Mouse (Mus musculus) ES-Bruce4 (cell line): ENCODE data around the gene Erc2. TPM values are rescaled to one million over a fixed set of nuclear protein-coding genes. Genes with fewer than 3 reads are reported as not detected.

Experiments used
- H3K27ac ChIP-seq: 2 replicates; pipeline ENCODE4 v1.5.1; 2012; ENCODE audit warnings: low read length, inconsistent platforms; ENCODE audit not compliant: insufficient read depth
- H3K27me3 ChIP-seq: 2 replicates; pipeline ENCODE4 v1.6.1; 2012; ENCODE audit warnings: mild to moderate bottlenecking, low read length, inconsistent platforms; ENCODE audit not compliant: control insufficient read depth, poor library complexity, insufficient read depth, severe bottlenecking
- H3K36me3 ChIP-seq: 2 replicates; pipeline ENCODE4 v1.6.1; 2012; ENCODE audit warnings: inconsistent platforms, mild to moderate bottlenecking, low read length, moderate library complexity; ENCODE audit not compliant: control insufficient read depth, poor library complexity, insufficient read depth, severe bottlenecking
- H3K4me1 ChIP-seq: one replicate; pipeline ENCODE4 v1.8.1; 2011; ENCODE audit warnings: low read length; ENCODE audit not compliant: control insufficient read depth, insufficient read depth
- H3K4me3 ChIP-seq: 2 replicates; pipeline ENCODE4 v1.5.1; 2011; ENCODE audit warnings: low read depth, mild to moderate bottlenecking, low read length
- H3K9ac ChIP-seq: 2 replicates; pipeline ENCODE4 v1.6.1; 2012; ENCODE audit warnings: low read depth, mild to moderate bottlenecking, inconsistent platforms; ENCODE audit not compliant: poor library complexity, severe bottlenecking
- H3K9me3 ChIP-seq: replicated peaks from 2 replicates; pipeline ENCODE4 v1.6.1; 2012; ENCODE audit warnings: mild to moderate bottlenecking, low read length, inconsistent platforms; ENCODE audit not compliant: control insufficient read depth, poor library complexity, insufficient read depth, severe bottlenecking
- CTCF ChIP-seq: IDR thresholded peaks from one replicate; pipeline ENCODE4 v1.8.1; 2011; ENCODE audit warnings: low read depth, low read length
- EP300 ChIP-seq: IDR thresholded peaks from 2 replicates; pipeline ENCODE4 v1.6.1; 2011; ENCODE audit warnings: low read depth, low read length; ENCODE audit not compliant: insufficient read depth
- POLR2A ChIP-seq: IDR thresholded peaks from one replicate; pipeline ENCODE4 v1.8.1; 2011; ENCODE audit warnings: low read length; ENCODE audit not compliant: insufficient read depth
- polyA plus RNA-seq: library from polyadenylated mRNA; stranded (reverse); fragments of >200 nt; gene quantifications from 2 replicates; pipeline ENCODE4 v1.2.4, GENCODE M21; 2011; ENCODE audit warnings: low read depth; ENCODE audit not compliant: missing spikeins, insufficient read depth, insufficient read length

Gene Erc2
- polyA plus RNA-seq, 1 experiment = 10.0 TPM

DNA sequence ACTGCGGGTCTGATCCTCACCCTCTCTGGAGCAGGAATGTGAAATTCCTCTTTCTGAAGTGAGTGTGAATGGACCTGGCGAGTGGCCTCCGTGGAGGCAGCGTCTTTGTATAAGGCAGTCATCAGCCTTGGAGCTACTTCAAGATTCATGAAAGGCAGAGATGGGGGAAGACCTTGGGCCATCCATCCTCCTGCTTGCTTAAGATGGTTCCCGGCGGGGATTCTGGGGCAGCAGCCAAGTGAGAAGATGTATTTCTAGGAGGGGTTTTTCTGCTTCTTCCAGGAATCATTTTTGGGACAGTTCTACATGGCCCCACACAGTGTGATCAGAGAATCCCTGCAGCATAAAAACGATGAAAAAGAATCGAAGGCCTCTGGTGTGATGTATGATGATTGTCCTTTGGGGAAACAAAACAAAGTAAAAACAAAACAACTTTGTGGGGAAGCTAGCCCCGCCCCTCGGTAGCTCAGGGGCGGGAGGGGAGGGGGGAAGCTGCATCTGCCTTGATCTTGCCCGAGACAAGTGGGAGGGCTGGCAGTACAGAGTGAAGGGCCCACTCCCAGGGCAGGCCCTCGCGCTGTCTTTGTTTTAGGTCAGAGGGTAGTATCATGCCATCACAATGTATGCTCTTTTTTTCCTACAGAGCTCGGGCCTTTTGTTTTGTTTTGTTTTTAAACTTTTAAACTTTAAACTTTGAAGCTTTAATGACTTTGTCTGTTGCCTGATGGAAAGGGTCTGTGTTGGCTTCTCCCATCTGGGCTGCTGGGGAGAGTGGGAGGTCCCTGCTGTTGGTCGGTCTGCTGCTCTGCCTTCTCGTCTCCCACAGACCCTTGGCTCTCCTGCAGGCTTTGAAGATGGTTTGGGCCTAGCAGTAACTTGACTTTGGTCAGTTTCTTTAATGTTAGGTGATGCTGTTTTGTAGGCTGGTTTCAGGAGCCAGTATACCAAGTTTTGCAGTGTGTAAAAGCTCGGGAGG is 435.9 kb downstream of the Erc2 start:
- Histone ChIP-seq H3K9me3 (no peaks in the 10 kb centered on the region), H3K4me3 (no peak overlapping the region), H3K27me3 (no peaks in the 10 kb centered on the region), H3K4me1 (no peaks in the 10 kb centered on the region), H3K27ac (no peak overlapping the region), H3K36me3 (no peaks in the 10 kb centered on the region), H3K9ac (no peak overlapping the region)
- TF ChIP-seq CTCF (no peak), POLR2A (no peak), EP300 (no peak)

DNA sequence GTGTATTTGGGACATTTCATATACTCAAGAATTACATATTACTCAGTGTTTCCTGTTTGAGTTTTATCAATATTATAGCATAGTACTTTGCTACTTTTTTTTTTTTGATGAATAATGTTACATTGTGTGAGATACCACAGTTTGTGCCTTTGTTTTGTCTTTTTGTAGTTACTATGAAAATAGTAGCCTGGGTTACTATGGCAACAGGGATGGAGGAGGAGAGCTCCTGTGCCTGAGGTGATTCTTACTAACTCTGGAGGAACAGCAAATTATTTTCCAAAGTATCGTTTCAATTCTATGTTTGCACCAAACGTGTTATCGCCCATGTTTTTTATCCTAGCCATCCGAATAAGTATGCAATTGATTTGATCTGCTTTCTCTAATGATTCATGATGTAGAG is 438.7 kb downstream of the Erc2 start:
- H3K4me3 ChIP-seq = no peak overlapping the region
- no peaks in the 10 kb centered on the region for H3K4me1 ChIP-seq
- H3K27me3 ChIP-seq = no peaks in the 10 kb centered on the region
- no peaks in the 10 kb centered on the region for H3K9me3 ChIP-seq
- H3K9ac ChIP-seq = no peak overlapping the region
- no peaks in the 10 kb centered on the region for H3K36me3 ChIP-seq
- no peak for TF ChIP-seq CTCF
- TF ChIP-seq POLR2A = no peak
- TF ChIP-seq EP300 = no peak
- H3K27ac ChIP-seq = no peak overlapping the region

DNA sequence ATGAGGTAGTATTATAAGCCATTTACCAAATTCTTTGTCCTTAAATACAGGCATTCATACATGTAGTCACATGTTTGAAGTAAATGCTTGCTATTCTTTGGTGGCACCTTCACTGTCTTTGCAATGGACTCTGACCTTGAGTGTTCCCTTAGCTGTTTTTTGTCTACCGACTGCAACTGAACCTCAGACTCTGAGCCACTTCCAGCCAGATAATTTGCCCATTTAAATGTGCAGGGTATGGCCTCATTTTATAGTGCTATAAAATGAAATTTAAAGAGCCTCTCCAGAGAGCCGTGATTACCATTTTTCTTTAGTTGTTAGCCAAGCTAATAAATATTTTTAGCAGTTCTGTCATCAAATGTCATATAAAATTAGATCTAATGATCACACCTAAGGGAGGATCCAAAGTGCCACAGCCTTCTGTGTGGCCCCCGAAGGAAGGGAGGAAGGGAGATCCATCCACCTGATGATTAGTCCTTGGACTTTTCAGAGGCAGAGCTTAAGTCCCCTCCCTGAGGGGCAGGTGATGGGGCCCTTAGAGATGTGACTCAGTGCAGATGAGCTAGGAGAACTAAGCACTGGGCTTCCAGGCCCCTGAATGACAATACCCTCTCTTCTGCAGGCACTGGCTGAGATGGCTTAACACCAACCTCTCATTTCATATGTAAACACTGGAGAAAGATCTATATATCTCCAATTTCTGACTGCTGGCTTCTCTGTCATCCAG is 439.6 kb downstream of the Erc2 start:
- Histone ChIP-seq H3K36me3 (no peaks in the 10 kb centered on the region), H3K9me3 (no peaks in the 10 kb centered on the region), H3K4me3 (no peak overlapping the region), H3K27me3 (no peaks in the 10 kb centered on the region), H3K4me1 (no peaks in the 10 kb centered on the region), H3K9ac (no peak overlapping the region), H3K27ac (no peak overlapping the region)
- TF ChIP-seq CTCF (no peak), POLR2A (no peak), EP300 (no peak)

DNA sequence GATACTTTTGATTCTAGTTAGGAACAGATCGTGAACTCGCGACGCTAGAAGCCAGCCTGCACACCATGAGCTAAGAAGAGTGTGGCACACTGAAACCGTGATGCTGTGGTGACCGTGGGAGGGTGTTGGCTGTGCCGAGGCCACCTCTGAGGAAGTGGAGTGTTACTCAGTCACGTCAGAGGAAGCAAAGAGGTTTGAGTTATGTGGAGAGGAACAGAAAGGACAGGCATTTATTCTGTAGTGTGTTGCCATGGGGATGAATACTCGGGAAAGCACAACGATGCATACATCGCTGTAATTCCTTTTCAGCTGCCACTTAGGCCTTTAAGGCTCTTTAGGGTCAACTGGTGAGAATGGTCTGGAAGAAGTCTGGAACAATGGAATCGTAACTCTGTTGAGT is 445.8 kb downstream of the Erc2 start:
- Histone ChIP-seq H3K36me3 (no peaks in the 10 kb centered on the region), H3K27ac (no peak overlapping the region), H3K27me3 (no peaks in the 10 kb centered on the region), H3K4me3 (no peak overlapping the region), H3K9me3 (no peaks in the 10 kb centered on the region), H3K4me1 (no peaks in the 10 kb centered on the region), H3K9ac (no peak overlapping the region)
- TF ChIP-seq EP300 (no peak), CTCF (no peak), POLR2A (no peak)

DNA sequence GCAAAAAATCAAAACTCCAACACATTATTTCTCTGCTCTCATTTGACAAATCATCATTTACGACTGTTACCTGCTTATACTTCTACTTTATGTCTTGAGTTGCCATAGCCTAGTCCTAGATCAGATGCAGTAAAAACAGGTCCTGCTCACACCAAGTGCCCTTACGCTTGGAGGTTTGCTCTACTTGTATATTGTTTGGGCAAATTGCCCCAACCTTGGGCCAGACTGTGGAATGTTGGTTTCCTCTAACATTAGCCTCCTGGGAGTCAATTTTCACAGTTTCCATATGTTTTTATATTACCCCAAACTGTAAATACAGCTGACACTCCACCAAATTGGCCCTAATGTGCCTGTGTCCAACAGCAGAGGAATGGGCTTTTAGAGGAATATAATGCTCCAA is 447.6 kb downstream of the Erc2 start:
- Histone ChIP-seq H3K27ac (no peak overlapping the region), H3K27me3 (no peaks in the 10 kb centered on the region), H3K9me3 (no peaks in the 10 kb centered on the region), H3K36me3 (no peaks in the 10 kb centered on the region), H3K4me3 (no peak overlapping the region), H3K9ac (no peak overlapping the region), H3K4me1 (no peaks in the 10 kb centered on the region)
- TF ChIP-seq EP300 = no peak
- TF ChIP-seq CTCF = no peak
- no peak for TF ChIP-seq POLR2A

DNA sequence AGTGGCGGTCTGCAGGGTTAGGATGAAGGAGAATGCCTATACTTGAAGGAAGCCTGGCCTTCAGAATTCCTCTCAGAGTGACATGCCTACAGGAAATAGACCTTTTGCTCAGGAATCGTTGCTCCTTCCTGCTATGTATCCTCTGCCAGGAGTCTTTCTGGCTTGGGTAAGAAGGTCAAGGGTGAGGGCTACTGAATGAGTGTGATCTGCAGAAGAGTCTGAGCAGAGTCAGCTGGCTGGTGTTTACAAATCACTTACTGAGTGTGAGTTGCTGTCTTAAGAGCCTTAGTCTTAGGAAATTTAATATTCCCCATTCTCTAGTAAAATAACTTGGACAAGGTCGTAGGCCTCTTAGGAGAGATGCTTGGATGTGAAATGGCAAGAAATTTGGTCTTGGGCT is 450.3 kb downstream of the Erc2 start:
- H3K27me3 ChIP-seq = no peaks in the 10 kb centered on the region
- no peaks in the 10 kb centered on the region for H3K9me3 ChIP-seq
- H3K4me1 ChIP-seq = no peaks in the 10 kb centered on the region
- TF ChIP-seq EP300 = no peak
- TF ChIP-seq POLR2A = no peak
- TF ChIP-seq CTCF = no peak
- no peak overlapping the region for H3K27ac ChIP-seq
- no peak overlapping the region for H3K4me3 ChIP-seq
- no peaks in the 10 kb centered on the region for H3K36me3 ChIP-seq
- H3K9ac ChIP-seq = no peak overlapping the region
